Mouse (Mus musculus): ENCODE data around the gene Hist1h2ae. TPM values are rescaled to one million over a fixed set of nuclear protein-coding genes. Genes with fewer than 3 reads are reported as not detected.
"Not testable (repeated sequence)": the region's sequence is repeated elsewhere in the genome, so short reads cannot be mapped to it uniquely, and the experiment has no call there.

The Hist1h2ae gene
- polyA plus RNA-seq, 1 experiment from 2014 or later: 121 TPM

GRCm38 (mm10) chr13:23554925-23555838 is 15.8 kb downstream of the Hist1h2ae start:
- H3K9ac ChIP-seq: peak overlapping the region; percentile 76
- peak overlapping the region; percentile 98 for H3K27ac ChIP-seq
- under 1% methylated on average over 54 of the region's 54 CpGs for WGBS
- H3K4me2 ChIP-seq: peak overlapping the region; percentile 89
- H3K4me3 ChIP-seq (replicated peaks): peak overlapping the region; percentile 56
- H3K27me3 ChIP-seq (replicated peaks): no peaks in the 10 kb centered on the region
- no peaks in the 10 kb centered on the region for H3K9me3 ChIP-seq
- peaks cover 12% of the 10 kb centered on the region for H3K4me1 ChIP-seq
- H3K36me3 ChIP-seq: no peaks in the 10 kb centered on the region
- ATAC-seq (ENCODE audit: insufficient read depth, low FRiP score, low read depth): peak; percentile 84

- Histone ChIP-seq H3K4me1 (peaks cover 12% of the 10 kb centered on the region), H3K27ac (peak overlapping the region; percentile 98), H3K9ac (no peak overlapping the region), H3K27me3 (replicated peaks) (no peaks in the 10 kb centered on the region), H3K4me2 (peak overlapping the region; percentile 89), H3K9me3 (no peaks in the 10 kb centered on the region), H3K36me3 (no peaks in the 10 kb centered on the region), H3K4me3 (replicated peaks) (peak overlapping the region; percentile 56)
- WGBS: 15% methylated on average over 9 of the region's 9 CpGs
- no peak for ATAC-seq (ENCODE audit: insufficient read depth, low FRiP score, low read depth)
These were observed 16.6 kb downstream of the Hist1h2ae start for GRCm38 (mm10) chr13:23554393-23554792.

GRCm38 (mm10) chr13:23552962-23553361 is 18.1 kb downstream of the Hist1h2ae start, which contains the start of gene Hist1h1d:
TSS of gene Hist1h1d (plus strand) at chr13:23553262.
- Histone ChIP-seq H3K36me3 (no peaks in the 10 kb centered on the region), H3K27me3 (replicated peaks) (no peaks in the 10 kb centered on the region), H3K4me2 (peak within 1 kb of the TSS; percentile 42), H3K4me1 (peaks cover 12% of the 10 kb centered on the region), H3K9ac (no peak within 1 kb of the TSS), H3K9me3 (no peaks in the 10 kb centered on the region), H3K27ac (peak within 1 kb of the TSS; percentile 98), H3K4me3 (replicated peaks) (no peak within 1 kb of the TSS)
- ATAC-seq (ENCODE audit: insufficient read depth, low FRiP score, low read depth): no peak

GRCm38 (mm10) chr13:23551931-23552914 is 18.8 kb downstream of the Hist1h2ae start:
- WGBS: 44% methylated on average over 8 of the region's 8 CpGs
- Histone ChIP-seq H3K9ac (no peak overlapping the region), H3K4me3 (replicated peaks) (peak overlapping the region; percentile 48), H3K4me1 (peaks cover 12% of the 10 kb centered on the region), H3K27ac (peak overlapping the region; percentile 93), H3K9me3 (no peaks in the 10 kb centered on the region), H3K27me3 (replicated peaks) (no peaks in the 10 kb centered on the region), H3K36me3 (no peaks in the 10 kb centered on the region), H3K4me2 (peak overlapping the region; percentile 42)
- no peak for ATAC-seq (ENCODE audit: insufficient read depth, low FRiP score, low read depth)

- peak within 1 kb of the TSS; percentile 42 for H3K4me2 ChIP-seq
- peak within 1 kb of the TSS; percentile 48 for H3K4me3 ChIP-seq (replicated peaks)
- peak within 1 kb of the TSS; percentile 10; the same call in 1 of the 2 replicates for H3K9ac ChIP-seq
- WGBS: under 1% methylated on average over 47 of the region's 47 CpGs
- H3K27me3 ChIP-seq (replicated peaks); H3K9me3 ChIP-seq; H3K36me3 ChIP-seq: not testable (repeated sequence)
- ATAC-seq (ENCODE audit: insufficient read depth, low FRiP score, low read depth): peak; percentile 86
- H3K27ac ChIP-seq: peak within 1 kb of the TSS; percentile 93
- H3K4me1 ChIP-seq: peaks cover 12% of the 10 kb centered on the region
These were observed 19.7 kb downstream of the Hist1h2ae start, which contains the start of gene Hist1h4f for GRCm38 (mm10) chr13:23551146-23551834. TSS of gene Hist1h4f (minus strand) at chr13:23551648.

- H3K4me2 ChIP-seq: peak overlapping the region; percentile 42
- WGBS: 5% methylated on average over 3 of the region's 3 CpGs
- peak overlapping the region; percentile 10; the same call in 1 of the 2 replicates for H3K9ac ChIP-seq
- H3K36me3 ChIP-seq: no peaks in the 10 kb centered on the region
- no peak for ATAC-seq (ENCODE audit: insufficient read depth, low FRiP score, low read depth)
- no peaks in the 10 kb centered on the region for H3K27me3 ChIP-seq (replicated peaks)
- H3K4me1 ChIP-seq: peaks cover 12% of the 10 kb centered on the region
- peak overlapping the region; percentile 93 for H3K27ac ChIP-seq
- peak overlapping the region; percentile 48 for H3K4me3 ChIP-seq (replicated peaks)
- H3K9me3 ChIP-seq: no peaks in the 10 kb centered on the region
These were observed 20.3 kb downstream of the Hist1h2ae start for GRCm38 (mm10) chr13:23550761-23551145.

GRCm38 (mm10) chr13:23546694-23547093 is 24.3 kb downstream of the Hist1h2ae start:
- H3K4me3 ChIP-seq (replicated peaks): no peak overlapping the region
- H3K4me2 ChIP-seq: no peak overlapping the region
- no peak overlapping the region for H3K9ac ChIP-seq
- 63% methylated on average over 5 of the region's 5 CpGs for WGBS
- H3K36me3 ChIP-seq: no peaks in the 10 kb centered on the region
- H3K27ac ChIP-seq: no peak overlapping the region
- ATAC-seq (ENCODE audit: insufficient read depth, low FRiP score, low read depth): no peak
- H3K9me3 ChIP-seq: no peaks in the 10 kb centered on the region
- H3K27me3 ChIP-seq (replicated peaks): no peaks in the 10 kb centered on the region
- peaks cover 5% of the 10 kb centered on the region for H3K4me1 ChIP-seq

- H3K27me3 ChIP-seq (replicated peaks); H3K9me3 ChIP-seq; H3K4me1 ChIP-seq; H3K9ac ChIP-seq; H3K36me3 ChIP-seq: not testable (repeated sequence)
- Histone ChIP-seq H3K4me2 (peak overlapping the region; percentile 59), H3K4me3 (replicated peaks) (peak overlapping the region; percentile 47), H3K27ac (peak overlapping the region; percentile 95)
- WGBS: 0% methylated on average over 13 of the region's 14 CpGs
- 0 out of 2 replicates have a peak, but pooled peaks have one; percentile 0 for ATAC-seq (ENCODE audit: insufficient read depth, low FRiP score, low read depth)
These were observed 26.3 kb downstream of the Hist1h2ae start for GRCm38 (mm10) chr13:23544787-23545120.

- no peaks in the 10 kb centered on the region for H3K36me3 ChIP-seq
- WGBS: 0% methylated on average over 29 of the region's 45 CpGs
- H3K9me3 ChIP-seq: no peaks in the 10 kb centered on the region
- H3K4me2 ChIP-seq: peak within 1 kb of the TSS; percentile 65
- no peaks in the 10 kb centered on the region for H3K27me3 ChIP-seq (replicated peaks)
- H3K9ac ChIP-seq: peak within 1 kb of the TSS; percentile 41; the same call in 1 of the 2 replicates
- H3K27ac ChIP-seq: peak within 1 kb of the TSS; percentile 95
- H3K4me3 ChIP-seq (replicated peaks): peak within 1 kb of the TSS; percentile 50
- no peaks in the 10 kb centered on the region for H3K4me1 ChIP-seq
- peak; percentile 88 for ATAC-seq (ENCODE audit: insufficient read depth, low FRiP score, low read depth)
These were observed 26.8 kb downstream of the Hist1h2ae start, which contains the start of gene Hist1h3f for GRCm38 (mm10) chr13:23543965-23544786. TSS of gene Hist1h3f (plus strand) at chr13:23544052.

GRCm38 (mm10) chr13:23542999-23543607 is 27.9 kb downstream of the Hist1h2ae start, which contains the start of gene Hist1h2bh:
TSS of gene Hist1h2bh (minus strand) at chr13:23543392.
- Histone ChIP-seq H3K4me3 (replicated peaks) (peak within 1 kb of the TSS; percentile 50), H3K27ac (peak within 1 kb of the TSS; percentile 95), H3K9ac (peak within 1 kb of the TSS; percentile 41; the same call in 1 of the 2 replicates), H3K4me2 (peak within 1 kb of the TSS; percentile 65)
- H3K27me3 ChIP-seq (replicated peaks); H3K4me1 ChIP-seq; H3K9me3 ChIP-seq; H3K36me3 ChIP-seq: not testable (repeated sequence)
- WGBS: under 1% methylated on average over 35 of the region's 42 CpGs
- peak; percentile 95 for ATAC-seq (ENCODE audit: insufficient read depth, low FRiP score, low read depth)
